Comparison of ENCODE assay signal across 10 mouse cellular contexts in genomic region chr2:27074804-27075203, GRCm38 (mm10). TPM values are rescaled to one million over a fixed set of nuclear protein-coding genes. Genes with fewer than 3 reads are reported as not detected.
DNase-seq lines count a peak whose midpoint lies in the region.
"Had no signal": no experiment of that assay in that cellular context is flagged by ENCODE, and none has a peak within 500 bp of the region (broad histone marks: within the 10 kb centered on the region; RNA-seq: fewer than 3 reads in every experiment).

No protein-coding gene starts in this region.

- peak; percentile 96 for DNase-seq in heart, adult 11 months
- DNase-seq in heart, adult 8-10 months (ENCODE audit: low spot score), result no peak
- DNase-seq in testis, postnatal 10 days (ENCODE audit: low spot score), result peak; percentile 63
- no peak for DNase-seq in testis, postnatal 14 days (ENCODE audit: low spot score)
- peak; percentile 78 for DNase-seq in kidney, postnatal 10 days
- no peak for DNase-seq in layer of hippocampus, postnatal 25 days (ENCODE audit: extremely low spot score in 1 of 2, low spot score in 1 of 2)
- no peak for DNase-seq in left cerebral cortex, adult 11 months (ENCODE audit: low spot score)
- no peak for DNase-seq in liver
- DNase-seq: adrenal gland, adult 2 months had no signal

RNA-seq across cellular contexts. Expression of gene Mymk, which starts 2.8 kb away (rescaled TPM):
- total RNA-seq in heart, adult 8-10 months (2022), result not detected
- total RNA-seq in layer of hippocampus, postnatal 25 days (2021), result under 1 TPM; 0.61 to 0.71 TPM
- total RNA-seq: adrenal gland, adult 2 months; megakaryocyte, adult 5-6 weeks had no signal

RNA-seq across cellular contexts. Expression of gene Adamtsl2, which starts 4.4 kb away (rescaled TPM):
- 1 to 10 TPM; 4.4 to 6.6 (median 5.1) TPM for total RNA-seq in heart, adult 8-10 months (2022)
- 10 to 100 TPM; 10.9 to 12.7 TPM for total RNA-seq in layer of hippocampus, postnatal 25 days (2021)
- total RNA-seq: megakaryocyte, adult 5-6 weeks had no signal

RNA-seq across cellular contexts. Expression of gene Slc2a6, which starts 47.0 kb away (rescaled TPM):
- total RNA-seq in heart, adult 8-10 months (2022), result 1 to 10 TPM in 1 of 4 experiments, under 1 TPM in 3; 0.27 to 1.5 (median 0.56) TPM
- total RNA-seq in layer of hippocampus, postnatal 25 days (2021), result 10 to 100 TPM; 40.1 to 40.4 TPM

Comparison
In these comparisons a context has a peak if more than half of its experiments do, and no peak if none do; other contexts are left out.
1. DNase-seq: peak in heart, adult 11 months (single experiment), testis, postnatal 10 days (single experiment) and kidney, postnatal 10 days (single experiment); none in heart, adult 8-10 months (single experiment), testis, postnatal 14 days (single experiment), layer of hippocampus, postnatal 25 days (0 of 2), left cerebral cortex, adult 11 months (single experiment) and liver (single experiment).
2. RNA of gene Slc2a6, which starts 47.0 kb away (total RNA-seq): 40.1 to 40.4 TPM in layer of hippocampus, postnatal 25 days; 0.27 to 1.5 TPM in heart, adult 8-10 months; every median in the first group is over 10 times any median in the second.